Mouse (Mus musculus) activated CD4-positive, CD25-positive, alpha-beta regulatory T cell, adult 4 months (primary cell): ENCODE measurements around the gene Vmn1r220. TPM values are rescaled to one million over a fixed set of nuclear protein-coding genes. Genes with fewer than 3 reads are reported as not detected.
"Not testable (repeated sequence)": the region's sequence is repeated elsewhere in the genome, so short reads cannot be mapped to it uniquely, and the experiment has no call there.

Experiments
- ATAC-seq: one replicate; pipeline ENCODE4 v1.8.0; 2017
- polyA plus RNA-seq, 2 experiments: library from polyadenylated mRNA; unstranded; fragments of 100-300 nt; shearing (Covaris generic); gene quantifications; one replicate each; pipeline ENCODE4 v1.2.1; 2017

Vmn1r220 gene
- polyA plus RNA-seq = not detected

DNA sequence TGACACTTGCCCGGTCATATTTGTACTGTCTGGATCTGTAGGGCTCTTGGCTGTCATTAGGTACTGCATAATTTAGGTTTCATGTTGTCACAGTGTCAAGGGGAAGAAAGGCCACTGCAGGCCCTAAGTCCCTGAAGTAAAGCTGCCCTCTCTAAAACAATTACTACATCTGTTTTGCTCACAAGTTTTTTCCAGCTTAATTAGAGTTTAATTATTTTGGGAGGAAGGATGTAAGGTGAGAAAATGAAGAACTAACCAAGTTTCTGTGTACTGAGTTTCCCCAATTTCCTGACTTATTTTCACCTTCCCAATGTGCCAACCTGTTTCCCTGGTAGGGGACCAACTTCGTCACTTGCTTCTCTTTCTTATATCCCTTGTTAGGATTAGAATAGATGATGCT is at the start of gene Vmn1r220:
TSS of gene Vmn1r220 (minus strand) at position 101 of the 400 bp plus-strand sequence.
- no peak for ATAC-seq

DNA sequence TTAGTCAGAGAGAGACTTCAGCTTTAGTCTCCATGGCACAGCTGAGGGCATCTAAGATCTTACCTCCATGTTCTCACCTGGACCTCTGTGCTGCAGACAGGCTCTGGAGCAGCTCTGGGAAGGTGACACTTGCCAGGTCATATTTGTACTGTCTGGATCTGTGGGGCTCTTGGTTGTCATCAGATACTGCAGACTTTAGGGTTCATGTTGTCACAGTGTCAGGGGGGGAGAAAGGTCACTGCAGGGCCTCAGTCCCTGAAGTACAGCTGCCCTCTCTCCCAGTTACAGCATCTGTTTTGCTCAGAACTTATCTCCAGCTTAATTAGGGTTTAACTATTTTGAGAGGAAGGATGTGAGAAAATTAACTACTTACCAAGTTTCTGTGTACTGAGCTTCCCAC is 48.1 kb upstream of the Vmn1r220 start, which contains the start of gene Vmn1r222:
TSS of gene Vmn1r222 (minus strand) at position 101 of the 400 bp plus-strand sequence.
- ATAC-seq = not testable (repeated sequence)

DNA sequence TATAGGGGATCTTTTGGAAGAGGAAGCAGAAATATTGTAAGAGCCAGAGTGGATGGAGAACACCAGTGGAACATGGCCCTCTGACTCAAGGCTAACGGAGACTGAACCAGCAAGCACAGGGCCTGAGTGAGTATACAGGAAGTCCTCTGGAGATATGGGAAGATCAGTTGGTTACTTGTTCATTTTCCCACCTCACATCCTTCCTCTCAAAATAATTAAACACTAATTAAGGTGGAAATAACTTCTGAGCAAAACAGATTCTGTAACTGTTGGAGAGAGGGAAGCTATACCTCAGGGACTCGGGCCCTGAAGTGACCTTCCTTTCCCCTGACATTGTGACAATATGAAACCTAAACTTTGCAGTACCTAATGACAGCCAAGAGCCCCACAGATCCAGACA is 26.1 kb upstream of the Vmn1r220 start, which contains the start of gene Vmn1r221:
TSS of gene Vmn1r221 (plus strand) at position 301 of the 400 bp plus-strand sequence.
- ATAC-seq = not testable (repeated sequence)

DNA sequence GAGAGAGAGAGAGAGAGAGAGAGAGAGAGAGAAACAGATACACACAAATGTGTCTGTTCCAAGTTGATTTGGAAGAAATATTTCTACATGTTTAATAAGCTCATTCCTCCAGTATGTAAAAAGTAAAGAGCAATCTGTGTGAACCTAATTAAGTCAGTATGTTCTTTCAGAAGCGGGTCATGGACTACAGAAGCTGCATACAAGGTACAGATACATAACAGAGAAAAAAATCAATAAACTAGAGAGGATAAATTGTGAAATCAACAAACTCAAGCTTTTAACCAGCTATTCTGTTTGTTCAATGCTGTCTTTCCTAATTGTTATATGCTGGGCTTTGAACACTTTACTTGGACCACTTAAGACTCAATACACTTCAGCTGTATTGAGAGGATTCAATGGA is 16.1 kb upstream of the Vmn1r220 start:
- ATAC-seq = not testable (repeated sequence)

DNA sequence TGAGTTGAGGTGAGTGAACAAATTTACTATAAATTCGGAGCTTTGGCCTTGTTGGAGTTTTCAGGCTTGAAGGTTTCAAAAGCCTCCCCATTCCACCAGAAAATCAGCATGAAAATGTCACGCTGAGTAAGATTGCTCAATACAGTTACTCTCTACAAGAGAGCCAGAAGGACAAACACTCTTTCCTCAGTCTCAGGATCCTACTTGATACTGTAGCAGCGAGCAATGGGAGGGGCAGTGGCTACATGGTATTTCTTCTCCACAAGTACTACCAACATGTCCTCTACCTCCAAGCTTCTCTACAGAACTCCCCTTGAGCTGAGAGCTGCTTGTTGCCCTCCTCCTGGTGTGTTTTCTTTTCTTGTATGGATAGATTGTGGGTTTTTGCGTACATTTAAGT is 21.3 kb downstream of the Vmn1r220 start:
- not testable (repeated sequence) for ATAC-seq

DNA sequence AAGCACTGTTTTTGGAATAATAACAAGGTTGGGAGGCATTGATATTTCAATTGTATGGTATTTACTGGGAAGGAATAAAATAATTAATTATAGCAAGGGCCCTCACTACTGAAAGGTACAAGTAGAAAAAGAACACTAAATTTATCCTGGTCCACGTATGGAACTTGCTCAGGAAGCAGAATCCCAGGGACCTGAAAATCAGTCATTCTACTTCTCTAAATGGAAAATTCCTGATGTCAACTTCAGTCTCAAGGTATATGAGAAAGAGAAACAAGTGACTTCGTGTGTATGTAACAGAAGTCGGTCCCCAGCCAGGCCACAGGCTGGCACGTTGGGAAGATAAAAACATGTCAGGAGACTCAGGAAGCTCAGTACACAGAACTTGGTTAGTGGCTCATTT is 28.8 kb downstream of the Vmn1r220 start, which contains the start of gene Vmn1r219:
TSS of gene Vmn1r219 (plus strand) at position 301 of the 400 bp plus-strand sequence.
- no peak for ATAC-seq

DNA sequence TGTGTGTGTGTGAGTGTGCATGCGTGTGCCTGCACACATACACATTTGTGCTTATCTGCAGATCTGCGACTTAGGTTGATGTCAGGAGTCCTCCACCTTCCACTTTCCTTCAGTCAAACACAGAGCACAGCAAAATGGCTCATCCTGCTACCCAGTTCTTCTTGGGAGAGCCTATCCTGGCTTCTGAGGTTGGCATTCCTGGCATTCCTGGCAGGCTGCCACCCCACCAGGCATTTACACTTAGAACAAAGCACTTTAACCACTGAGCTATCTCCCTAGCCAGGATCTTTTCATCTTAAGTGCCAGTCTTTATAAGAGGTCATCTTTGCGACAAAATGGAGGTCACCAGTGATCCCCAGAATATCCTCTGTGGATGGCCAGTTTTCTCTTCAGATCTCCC is 29.9 kb downstream of the Vmn1r220 start:
- ATAC-seq = no peak

DNA sequence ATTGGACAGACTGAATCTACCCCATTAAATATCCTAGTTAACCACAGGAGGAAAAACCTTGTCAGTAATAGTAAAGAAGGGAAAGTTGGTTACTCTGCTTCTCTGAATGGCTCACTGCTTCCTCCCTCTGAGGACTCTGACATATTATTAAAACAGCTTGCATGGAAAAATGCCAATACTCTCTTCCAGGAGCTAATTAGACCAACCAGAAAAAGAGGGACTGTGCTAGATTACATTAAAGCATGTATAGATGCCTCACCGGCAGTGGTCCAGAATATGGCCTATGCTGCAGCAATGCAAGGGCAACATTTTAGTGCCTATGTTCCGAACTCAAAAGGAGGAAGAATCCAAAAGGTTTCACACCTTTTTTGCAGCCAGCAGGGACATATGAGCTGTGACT is 48.9 kb downstream of the Vmn1r220 start:
- no peak for ATAC-seq

DNA sequence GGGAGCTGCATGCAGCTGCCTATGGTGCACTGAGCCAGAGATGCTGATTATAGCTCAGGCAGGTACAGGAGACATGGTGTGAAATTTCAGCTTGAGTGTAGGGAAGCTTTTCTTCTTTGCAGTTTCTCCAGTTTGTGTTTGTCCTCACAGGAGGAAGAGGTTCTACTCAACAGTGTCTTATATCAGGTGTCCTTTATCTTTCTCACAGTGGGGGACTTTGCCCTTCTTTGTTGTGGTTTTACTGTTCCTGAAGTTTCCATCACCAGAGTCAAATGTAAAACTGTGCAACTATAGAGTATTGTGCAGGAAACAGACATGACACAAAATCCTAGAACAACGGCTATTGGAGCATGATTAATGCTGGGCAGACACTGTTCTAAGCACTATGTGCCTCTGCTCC is 54.3 kb downstream of the Vmn1r220 start:
- ATAC-seq = no peak

DNA sequence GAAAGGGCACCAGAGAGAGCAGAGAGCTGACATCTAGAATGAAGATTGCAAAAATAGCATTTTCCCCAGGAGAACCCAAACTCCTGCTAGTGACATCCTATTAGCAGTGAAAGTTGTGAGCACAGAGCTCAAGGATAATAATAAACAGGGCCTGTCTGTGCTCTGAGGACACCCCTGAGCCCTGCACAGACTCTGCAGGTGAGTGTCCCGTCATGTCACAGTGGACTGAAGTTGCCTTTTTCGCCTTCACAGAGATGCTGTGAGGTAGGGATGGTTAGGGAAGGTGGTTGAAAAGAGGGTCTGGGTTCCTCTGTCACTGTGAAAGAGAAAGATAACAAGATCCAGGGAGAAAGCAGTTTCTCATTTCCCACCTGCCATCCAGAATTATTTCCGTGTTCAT is 54.7 kb downstream of the Vmn1r220 start, which contains the start of gene Vmn1r218:
TSS of gene Vmn1r218 (plus strand) at position 57 of the 400 bp plus-strand sequence.
- no peak for ATAC-seq

Other genes starting within 250 kb of the Vmn1r220 start
- gene Vmn1r213, start 180.3 kb downstream of the Vmn1r220 start, polyA plus RNA-seq = not detected
- gene Vmn1r214, start 157.6 kb downstream of the Vmn1r220 start, polyA plus RNA-seq = under 1 TPM in 1 of 2 experiments, not detected in 1; 0.45 TPM
- gene Vmn1r215, start 120.0 kb downstream of the Vmn1r220 start, polyA plus RNA-seq = not detected
- gene Vmn1r217, start 69.7 kb downstream of the Vmn1r220 start, polyA plus RNA-seq = not detected
- not detected for gene Vmn1r218, start 54.8 kb downstream of the Vmn1r220 start, polyA plus RNA-seq
- gene Vmn1r219, start 28.7 kb downstream of the Vmn1r220 start, polyA plus RNA-seq = not detected
- not detected for gene Vmn1r221, start 26.2 kb upstream of the Vmn1r220 start, polyA plus RNA-seq
- not detected for gene Vmn1r222, start 48.0 kb upstream of the Vmn1r220 start, polyA plus RNA-seq
- gene Vmn1r223, start 59.2 kb upstream of the Vmn1r220 start, polyA plus RNA-seq = not detected
- gene Zfp322a, start 181.2 kb upstream of the Vmn1r220 start, polyA plus RNA-seq = 10 to 100 TPM; 29.2 to 34.1 TPM
- 10 to 100 TPM; 10.4 to 11.1 TPM for gene Abt1, start 235.9 kb upstream of the Vmn1r220 start, polyA plus RNA-seq